Mouse (Mus musculus) heart, embryonic 12.5 days (tissue): ENCODE results near the gene Pcgf1. TPM values are rescaled to one million over a fixed set of nuclear protein-coding genes. Genes with fewer than 3 reads are reported as not detected.

ENCODE experiments used
- ATAC-seq: fragments of 200-750 bp; cut with Nextera tagmentation; 2 replicates; pipeline ENCODE4 v1.8.0; 2017; ENCODE audit warnings: moderate TSS enrichment, moderate library complexity; ENCODE audit not compliant: insufficient number of reproducible peaks, low FRiP score
- H3K27ac ChIP-seq: fragments of 300-500 bp; sonication (generic); 2 replicates; pipeline ENCODE4 v1.5.1; 2016; ENCODE audit warnings: mild to moderate bottlenecking, moderate library complexity; ENCODE audit not compliant: poor library complexity, severe bottlenecking
- H3K27me3 ChIP-seq: fragments of 300-500 bp; sonication (generic); replicated peaks from 2 replicates; pipeline ENCODE4 v1.6.1; 2016; ENCODE audit warnings: mild to moderate bottlenecking, moderate library complexity
- H3K36me3 ChIP-seq: fragments of 300-500 bp; sonication (generic); 2 replicates; pipeline ENCODE4 v1.6.1; 2016; ENCODE audit warnings: mild to moderate bottlenecking, moderate library complexity
- H3K4me1 ChIP-seq: fragments of 300-500 bp; sonication (generic); replicated peaks from 2 replicates; pipeline ENCODE4 v1.6.1; 2016; ENCODE audit warnings: mild to moderate bottlenecking
- H3K4me2 ChIP-seq: fragments of 300-500 bp; sonication (generic); 2 replicates; pipeline ENCODE4 v1.6.1; 2016; ENCODE audit warnings: mild to moderate bottlenecking, moderate library complexity
- H3K4me3 ChIP-seq: fragments of 300-500 bp; sonication (generic); 2 replicates; pipeline ENCODE4 v1.5.1; 2016; ENCODE audit warnings: mild to moderate bottlenecking
- H3K9ac ChIP-seq: fragments of 300-500 bp; sonication (generic); 2 replicates; pipeline ENCODE4 v1.6.1; 2016; ENCODE audit warnings: mild to moderate bottlenecking, moderate library complexity
- H3K9me3 ChIP-seq: fragments of 300-500 bp; sonication (generic); replicated peaks from 2 replicates; pipeline ENCODE4 v1.6.1; 2016; ENCODE audit warnings: mild to moderate bottlenecking, moderate library complexity
- WGBS: fragments of 180-500 bp; shearing (Covaris S2); methylation state at CpG from one replicate; pipeline ENCODE4 v1.1.7; 2016; 5-methylcytosine and 5-hydroxymethylcytosine counted together
- polyA plus RNA-seq: library from polyadenylated mRNA; unstranded; fragments of >200 nt; fragmentation: Nextera tagmentation; extraction: Ambion mirVana; gene quantifications from 2 replicates; pipeline ENCODE4 v1.2.1, GENCODE M21; 2016

Pcgf1 gene
- 12.5 and 14.9 TPM in 2 replicates for polyA plus RNA-seq

DNA sequence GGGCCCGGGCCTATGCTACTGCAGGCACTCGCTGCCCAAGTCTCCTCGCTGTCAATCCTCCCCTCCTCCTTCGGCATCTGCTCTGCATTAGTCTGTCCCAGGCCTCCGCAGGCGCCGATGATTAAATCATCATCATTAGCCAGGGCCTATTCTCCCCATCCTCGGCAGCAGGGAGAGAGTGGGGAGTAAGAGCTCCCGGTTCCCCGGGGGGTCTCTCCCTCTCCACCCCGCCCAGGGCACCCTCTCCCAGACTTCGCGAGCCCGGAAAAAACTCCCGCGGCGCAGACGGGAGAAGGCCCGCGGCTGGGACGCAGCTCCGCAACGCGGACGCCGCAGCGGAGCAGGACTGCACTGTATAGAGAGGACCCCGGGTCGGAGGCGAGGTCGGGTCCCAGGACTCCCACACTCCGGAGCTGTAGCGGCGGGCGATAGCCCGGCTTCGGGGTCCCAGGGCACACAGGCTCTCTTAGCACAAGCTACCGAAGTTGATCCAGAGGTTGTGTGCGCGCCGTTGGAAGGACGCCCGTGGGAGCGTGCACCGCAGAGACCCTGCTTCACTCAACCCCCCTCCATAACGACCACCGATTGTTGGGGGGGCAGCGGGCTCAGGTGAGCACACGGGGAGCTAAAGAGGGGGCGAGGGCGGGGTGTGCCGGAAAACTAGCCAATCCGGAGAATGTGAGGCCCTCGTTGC lies at the start of gene Pcgf1:
Gene Pcgf1, plus strand, starts transcription at position 240 of the 694 bp plus-strand sequence.
- ATAC-seq = peak; percentile 52
- H3K27me3 ChIP-seq = peaks cover 58% of the 10 kb centered on the region
- H3K36me3 ChIP-seq = peaks cover 23% of the 10 kb centered on the region
- H3K4me1 ChIP-seq = peaks cover 11% of the 10 kb centered on the region; the same call in 1 of the 2 replicates
- H3K4me2 ChIP-seq = peak within 1 kb of the TSS; percentile 97
- H3K27ac ChIP-seq = peak within 1 kb of the TSS; percentile 38; the same call in 1 of the 2 replicates
- under 1% methylated on average over 54 of the region's 54 CpGs for WGBS
- no peaks in the 10 kb centered on the region for H3K9me3 ChIP-seq
- peak within 1 kb of the TSS; percentile 71 for H3K9ac ChIP-seq
- peak within 1 kb of the TSS; percentile 62 for H3K4me3 ChIP-seq

DNA sequence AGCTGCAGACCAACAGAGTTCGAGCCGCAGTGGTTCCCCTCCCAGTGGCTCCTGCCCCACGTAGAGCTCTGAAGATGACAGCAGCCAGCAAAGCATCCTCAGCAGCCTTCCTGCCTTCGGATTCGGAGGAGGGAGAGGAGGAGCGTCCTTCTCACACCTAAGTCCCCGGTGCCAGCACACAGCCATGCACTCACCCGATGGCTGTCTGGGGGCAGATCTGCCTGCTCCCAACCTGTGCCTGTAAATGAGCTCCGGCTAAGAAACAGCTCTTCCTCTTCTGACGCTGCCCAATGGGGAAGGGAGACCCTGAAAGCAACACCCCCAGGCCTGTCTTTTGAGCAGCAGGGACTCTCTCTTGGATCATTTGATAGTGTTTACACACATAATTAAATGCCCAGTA lies 47.9 kb upstream of the Pcgf1 start:
- Histone ChIP-seq H3K9ac (no peak overlapping the region), H3K27me3 (peaks cover 56% of the 10 kb centered on the region), H3K4me2 (no peak overlapping the region), H3K4me1 (peaks cover 36% of the 10 kb centered on the region), H3K36me3 (peaks cover 6% of the 10 kb centered on the region; the same call in 1 of the 2 replicates), H3K4me3 (no peak overlapping the region), H3K9me3 (no peaks in the 10 kb centered on the region), H3K27ac (no peak overlapping the region)
- ATAC-seq = no peak
- WGBS = 35% methylated on average over 10 of the region's 10 CpGs

- H3K9ac ChIP-seq = no peak overlapping the region
- H3K4me1 ChIP-seq = peaks cover 44% of the 10 kb centered on the region
- no peaks in the 10 kb centered on the region for H3K9me3 ChIP-seq
- H3K4me2 ChIP-seq = no peak overlapping the region
- no peak overlapping the region for H3K27ac ChIP-seq
- H3K36me3 ChIP-seq = peaks cover 6% of the 10 kb centered on the region; the same call in 1 of the 2 replicates
- H3K27me3 ChIP-seq = peaks cover 64% of the 10 kb centered on the region
- ATAC-seq = no peak
- 78% methylated on average over 7 of the region's 7 CpGs for WGBS
- no peak overlapping the region for H3K4me3 ChIP-seq
Observed at GRCm38 (mm10) chr6:83031111-83031510, 46.6 kb upstream of the Pcgf1 start.

DNA sequence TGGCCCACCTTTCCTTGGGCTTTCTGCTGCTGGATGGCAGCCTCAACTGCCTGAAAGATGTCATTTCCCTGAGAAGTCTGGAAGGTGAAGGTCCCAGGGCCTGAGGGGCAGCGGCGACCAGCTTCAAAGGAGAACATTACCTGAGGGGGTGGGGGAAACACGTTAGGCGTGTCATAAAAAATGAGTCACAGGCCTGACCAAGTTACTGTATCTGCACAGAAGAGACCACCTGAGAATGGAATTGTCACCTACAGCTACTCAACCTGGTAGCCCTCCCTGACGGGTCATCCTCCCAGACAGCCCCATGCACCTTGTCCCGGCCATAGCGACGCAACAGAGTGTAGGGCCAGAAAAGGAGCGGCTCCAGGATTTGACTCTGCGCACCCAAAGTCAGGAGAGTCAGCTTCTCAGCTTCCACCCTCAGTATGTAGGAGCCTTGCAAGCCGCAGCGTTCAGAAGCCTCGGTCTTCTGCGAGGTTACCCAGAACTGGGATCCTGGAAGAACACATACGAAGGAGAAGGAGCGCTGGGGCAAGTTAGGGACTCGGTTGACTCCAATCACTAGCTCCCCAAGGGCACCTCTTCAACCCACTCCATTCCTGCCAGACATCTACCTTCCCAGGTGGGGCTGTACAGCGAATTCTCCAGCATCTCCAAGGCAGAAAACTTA lies 45.6 kb upstream of the Pcgf1 start:
- peak overlapping the region; percentile 73 for H3K4me3 ChIP-seq
- ATAC-seq = no peak
- peak overlapping the region; percentile 76 for H3K4me2 ChIP-seq
- H3K9ac ChIP-seq = peak overlapping the region; percentile 75; the same call in 1 of the 2 replicates
- peaks cover 44% of the 10 kb centered on the region for H3K4me1 ChIP-seq
- peaks cover 6% of the 10 kb centered on the region; the same call in 1 of the 2 replicates for H3K36me3 ChIP-seq
- H3K9me3 ChIP-seq = no peaks in the 10 kb centered on the region
- WGBS = 37% methylated on average over 18 of the region's 18 CpGs
- H3K27me3 ChIP-seq = peaks cover 70% of the 10 kb centered on the region
- no peak overlapping the region for H3K27ac ChIP-seq

- Histone ChIP-seq H3K4me3 (peak overlapping the region; percentile 73), H3K4me2 (peak overlapping the region; percentile 76), H3K4me1 (peaks cover 41% of the 10 kb centered on the region), H3K9ac (peak overlapping the region; percentile 75), H3K36me3 (peaks cover 6% of the 10 kb centered on the region; the same call in 1 of the 2 replicates), H3K9me3 (no peaks in the 10 kb centered on the region), H3K27ac (0 out of 2 replicates have a peak overlapping the region, but pooled peaks have one; percentile 2), H3K27me3 (peaks cover 70% of the 10 kb centered on the region)
- under 1% methylated on average over 31 of the region's 31 CpGs for WGBS
- ATAC-seq = peak; percentile 64
Observed at GRCm38 (mm10) chr6:83032769-83033191, 44.9 kb upstream of the Pcgf1 start.

- peak; percentile 90 for ATAC-seq
- Histone ChIP-seq H3K27ac (peak within 1 kb of the TSS; percentile 69), H3K4me2 (peak within 1 kb of the TSS; percentile 76), H3K9ac (peak within 1 kb of the TSS; percentile 75), H3K27me3 (peaks cover 67% of the 10 kb centered on the region), H3K36me3 (peaks cover 6% of the 10 kb centered on the region; the same call in 1 of the 2 replicates), H3K4me1 (peaks cover 43% of the 10 kb centered on the region), H3K4me3 (peak within 1 kb of the TSS; percentile 73), H3K9me3 (no peaks in the 10 kb centered on the region)
- under 1% methylated on average over 51 of the region's 51 CpGs for WGBS
Observed at GRCm38 (mm10) chr6:83033249-83034185, 44.2 kb upstream of the Pcgf1 start, which contains the start of the genes Dok1 and Loxl3. Gene Dok1, minus strand, starts transcription at chr6:83033471. Gene Loxl3, plus strand, starts transcription at chr6:83034173.

DNA sequence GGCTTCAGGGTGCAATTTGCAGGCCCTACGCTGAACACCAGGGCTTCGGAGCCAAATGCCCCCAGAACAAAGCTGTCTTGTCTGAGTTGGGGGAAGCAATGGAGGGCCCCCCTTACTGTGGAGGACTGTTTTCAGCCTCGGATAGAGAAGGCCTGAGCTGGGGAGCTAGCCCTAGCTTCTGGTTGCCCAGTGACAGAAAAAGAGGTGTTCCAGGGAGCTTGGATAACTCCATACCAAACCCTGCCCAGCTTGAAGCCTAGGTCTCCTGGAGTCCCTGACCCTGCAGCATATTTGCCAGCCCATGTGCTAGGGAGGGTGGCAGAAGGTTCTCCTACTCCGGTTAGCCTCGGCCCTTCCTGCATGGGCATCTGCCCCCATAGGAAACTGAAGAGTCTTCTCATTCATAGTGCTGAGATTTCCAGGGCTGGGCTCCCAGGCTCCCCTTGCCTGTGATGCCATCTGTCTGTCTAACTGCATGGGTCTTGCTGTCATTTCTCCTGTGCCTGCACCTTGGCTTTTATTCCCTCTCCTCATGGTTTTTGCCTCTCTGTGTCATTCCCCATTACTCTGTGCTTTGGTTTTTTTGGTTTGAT lies 43.1 kb upstream of the Pcgf1 start:
- peaks cover 58% of the 10 kb centered on the region for H3K27me3 ChIP-seq

GRCm38 (mm10) chr6:83037188-83037587 lies 40.5 kb upstream of the Pcgf1 start:
- H3K27me3 ChIP-seq = peaks cover 54% of the 10 kb centered on the region
- H3K27ac ChIP-seq = no peak overlapping the region
- H3K4me1 ChIP-seq = peaks cover 29% of the 10 kb centered on the region
- no peak for ATAC-seq
- no peak overlapping the region for H3K4me2 ChIP-seq
- no peak overlapping the region for H3K9ac ChIP-seq
- no peaks in the 10 kb centered on the region for H3K36me3 ChIP-seq
- WGBS = 70% methylated on average over 8 of the region's 8 CpGs
- no peaks in the 10 kb centered on the region for H3K9me3 ChIP-seq
- no peak overlapping the region for H3K4me3 ChIP-seq

More for the DNA sequence above, 43.1 kb upstream of the Pcgf1 start:
- Histone ChIP-seq H3K9ac (peak overlapping the region; percentile 75; the same call in 1 of the 2 replicates), H3K36me3 (peaks cover 6% of the 10 kb centered on the region; the same call in 1 of the 2 replicates), H3K4me3 (peak overlapping the region; percentile 73), H3K4me2 (peak overlapping the region; percentile 76), H3K27ac (peak overlapping the region; percentile 8; the same call in 1 of the 2 replicates), H3K9me3 (no peaks in the 10 kb centered on the region), H3K4me1 (peaks cover 46% of the 10 kb centered on the region)
- WGBS = 27% methylated on average over 5 of the region's 5 CpGs
- ATAC-seq = no peak

DNA sequence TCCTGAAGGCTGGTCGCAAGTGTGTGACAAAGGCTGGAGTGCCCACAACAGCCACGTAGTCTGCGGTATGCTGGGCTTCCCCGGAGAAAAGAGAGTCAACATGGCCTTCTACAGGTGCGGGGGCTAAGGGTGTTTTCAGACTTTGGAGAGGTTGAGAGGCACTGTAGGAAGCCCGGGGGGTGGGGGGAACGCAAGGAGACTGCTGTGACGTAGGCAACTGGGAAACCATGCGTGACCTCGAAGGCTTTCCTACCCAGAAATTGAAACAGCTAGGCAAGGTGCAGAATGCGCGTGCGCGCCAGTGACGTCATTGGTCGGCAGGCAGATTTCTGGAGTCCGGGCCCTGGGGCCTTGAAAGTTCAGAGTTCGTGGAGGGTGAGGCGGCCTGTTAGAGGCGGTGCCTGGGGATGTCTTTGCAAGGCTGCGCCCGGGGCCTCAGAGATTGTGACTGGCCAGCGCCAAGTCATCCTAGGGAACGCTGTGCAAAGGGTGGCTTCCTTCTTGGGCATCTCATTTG lies 39.1 kb upstream of the Pcgf1 start:
- H3K9me3 ChIP-seq = no peaks in the 10 kb centered on the region
- ATAC-seq = peak; percentile 75
- no peak overlapping the region for H3K9ac ChIP-seq
- H3K4me1 ChIP-seq = peaks cover 26% of the 10 kb centered on the region
- no peak overlapping the region for H3K27ac ChIP-seq
- no peaks in the 10 kb centered on the region for H3K36me3 ChIP-seq
- peaks cover 64% of the 10 kb centered on the region for H3K27me3 ChIP-seq
- H3K4me3 ChIP-seq = peak overlapping the region; percentile 21
- WGBS = 11% methylated on average over 24 of the region's 24 CpGs
- peak overlapping the region; percentile 59 for H3K4me2 ChIP-seq

- Histone ChIP-seq H3K4me3 (no peak overlapping the region), H3K27ac (no peak overlapping the region), H3K27me3 (peaks cover 62% of the 10 kb centered on the region), H3K36me3 (no peaks in the 10 kb centered on the region), H3K4me2 (no peak overlapping the region), H3K4me1 (peaks cover 27% of the 10 kb centered on the region), H3K9ac (no peak overlapping the region), H3K9me3 (no peaks in the 10 kb centered on the region)
- no peak for ATAC-seq
- WGBS = 76% methylated on average over 5 of the region's 5 CpGs
Observed at GRCm38 (mm10) chr6:83040601-83041000, 37.1 kb upstream of the Pcgf1 start.
